Mouse (Mus musculus) stomach, postnatal 0 days (tissue): ENCODE results near the gene Adgrg2. TPM values are rescaled to one million over a fixed set of nuclear protein-coding genes. Genes with fewer than 3 reads are reported as not detected.

Source experiments
- ATAC-seq: fragments of 200-750 bp; cut with Nextera tagmentation; 2 replicates; pipeline ENCODE4 v1.8.0; 2017; ENCODE audit not compliant: low FRiP score, low TSS enrichment
- DNase-seq: peaks from one replicate; pipeline ENCODE4 v3.0.0-alpha.2; 2016; ENCODE audit warnings: low spot score
- H3K27ac ChIP-seq: fragments of 300-500 bp; sonication (generic); replicated peaks from 2 replicates; pipeline ENCODE4 v1.5.1; 2014; ENCODE audit warnings: mild to moderate bottlenecking, control low read depth
- H3K27me3 ChIP-seq: fragments of 300-500 bp; sonication (generic); 2 replicates; pipeline ENCODE4 v1.6.1; 2014; ENCODE audit warnings: low read length; ENCODE audit not compliant: control insufficient read depth, insufficient read depth
- H3K36me3 ChIP-seq: fragments of 300-500 bp; sonication (generic); 2 replicates; pipeline ENCODE4 v1.6.1; 2014; ENCODE audit warnings: low read length, mixed read lengths; ENCODE audit not compliant: control insufficient read depth, insufficient read depth
- H3K4me1 ChIP-seq: fragments of 300-500 bp; sonication (generic); replicated peaks from 2 replicates; pipeline ENCODE4 v1.6.1; 2014; ENCODE audit warnings: antibody characterized with exemption; ENCODE audit not compliant: control insufficient read depth, insufficient read depth
- H3K4me2 ChIP-seq: fragments of 300-500 bp; sonication (generic); replicated peaks from 2 replicates; pipeline ENCODE4 v1.6.1; 2014; ENCODE audit warnings: low read depth, mild to moderate bottlenecking, control low read depth, moderate library complexity
- H3K4me3 ChIP-seq: fragments of 300-500 bp; sonication (generic); 2 replicates; pipeline ENCODE4 v1.5.1; 2014; ENCODE audit warnings: low read depth, low read length, control low read depth
- H3K9ac ChIP-seq: fragments of 300-500 bp; sonication (generic); 2 replicates; pipeline ENCODE4 v1.6.1; 2014; ENCODE audit warnings: mild to moderate bottlenecking, low read length, control low read depth, mixed read lengths
- H3K9me3 ChIP-seq: fragments of 300-500 bp; sonication (generic); 2 replicates; pipeline ENCODE4 v1.6.1; 2016; ENCODE audit warnings: low read length; ENCODE audit not compliant: control insufficient read depth
- CTCF ChIP-seq: IDR thresholded peaks from 2 replicates; pipeline ENCODE4 v1.5.1; 2016; ENCODE audit warnings: antibody characterized with exemption, low read depth, mild to moderate bottlenecking, moderate library complexity
- EP300 ChIP-seq: optimal IDR thresholded peaks from 2 replicates; pipeline ENCODE3; 2016; ENCODE audit warnings: antibody characterized with exemption
- WGBS: fragments of 180-500 bp; shearing (Covaris S2); extraction: QIAGEN DNeasy Blood & Tissue Kit; methylation state at CpG from one replicate; pipeline ENCODE4 v1.1.7; 2014; 5-methylcytosine and 5-hydroxymethylcytosine counted together
- polyA plus RNA-seq: library from polyadenylated mRNA; unstranded; fragments of >200 nt; fragmentation: Nextera tagmentation; extraction: Ambion mirVana; gene quantifications from 2 replicates; pipeline ENCODE4 v1.2.1, GENCODE M21; 2015

The Adgrg2 gene
- polyA plus RNA-seq, 1 experiment from 2014 or later: 6.8 TPM

- Histone ChIP-seq H3K27me3 (no peaks in the 10 kb centered on the region), H3K36me3 (no peaks in the 10 kb centered on the region), H3K9me3 (no peaks in the 10 kb centered on the region), H3K4me2 (no peak overlapping the region), H3K4me1 (no peaks in the 10 kb centered on the region), H3K9ac (no peak overlapping the region), H3K4me3 (no peak overlapping the region), H3K27ac (no peak overlapping the region)
- 47% methylated on average over 1 of the region's 3 CpGs for WGBS
- DNase-seq (no peak), ATAC-seq (0 out of 2 replicates have a peak, but pooled peaks have one; percentile 32)
- TF ChIP-seq CTCF: no peak
- TF ChIP-seq EP300: no peak
Observed at GRCm38 (mm10) chrX:160494333-160494732, 103.8 kb downstream of the Adgrg2 start.

- no peaks in the 10 kb centered on the region for H3K36me3 ChIP-seq
- no peaks in the 10 kb centered on the region for H3K9me3 ChIP-seq
- 49% methylated on average over 6 of the region's 6 CpGs for WGBS
- H3K27me3 ChIP-seq: no peaks in the 10 kb centered on the region
- no peaks in the 10 kb centered on the region for H3K4me1 ChIP-seq
- H3K4me3 ChIP-seq: no peak overlapping the region
- DNase-seq (no peak), ATAC-seq (no peak)
- TF ChIP-seq EP300 (no peak), CTCF (no peak)
- H3K27ac ChIP-seq: no peak overlapping the region
- no peak overlapping the region for H3K4me2 ChIP-seq
- no peak overlapping the region for H3K9ac ChIP-seq
Observed at GRCm38 (mm10) chrX:160494921-160495320, 104.4 kb downstream of the Adgrg2 start.

DNA sequence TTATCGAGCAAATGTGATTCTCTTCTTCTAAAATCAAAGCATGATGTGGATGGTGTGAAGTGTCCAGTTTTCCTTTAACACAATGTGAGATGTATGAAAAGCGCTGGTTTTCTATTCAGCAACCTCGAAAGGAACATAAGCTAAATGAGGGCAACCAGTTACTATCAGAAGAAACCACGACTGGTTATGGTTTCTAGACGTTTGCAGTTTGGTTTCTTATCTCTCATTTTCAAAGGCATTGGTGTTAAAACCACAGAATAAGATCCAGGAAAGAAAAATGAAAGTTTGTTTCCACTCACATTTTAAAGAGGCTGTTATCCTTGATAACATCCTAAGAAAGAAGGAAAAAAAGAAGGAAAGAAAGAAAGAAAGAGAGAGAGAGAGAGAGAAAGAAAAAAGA lies 106.0 kb downstream of the Adgrg2 start:
- Histone ChIP-seq H3K4me3 (no peak overlapping the region), H3K27me3 (no peaks in the 10 kb centered on the region), H3K9me3 (no peaks in the 10 kb centered on the region), H3K4me2 (no peak overlapping the region), H3K36me3 (no peaks in the 10 kb centered on the region), H3K4me1 (no peaks in the 10 kb centered on the region), H3K27ac (no peak overlapping the region), H3K9ac (no peak overlapping the region)
- no peak for ATAC-seq
- TF ChIP-seq EP300 (no peak), CTCF (no peak)
- 69% methylated on average over 5 of the region's 5 CpGs for WGBS
- no peak for DNase-seq

- Histone ChIP-seq H3K27ac (no peak overlapping the region), H3K4me3 (no peak overlapping the region), H3K9me3 (no peaks in the 10 kb centered on the region), H3K9ac (no peak overlapping the region), H3K4me2 (no peak overlapping the region), H3K36me3 (no peaks in the 10 kb centered on the region), H3K27me3 (no peaks in the 10 kb centered on the region), H3K4me1 (no peaks in the 10 kb centered on the region)
- 74% methylated on average over 3 of the region's 3 CpGs for WGBS
- no peak for TF ChIP-seq EP300
- TF ChIP-seq CTCF: no peak
- ATAC-seq (no peak), DNase-seq (no peak)
Observed at GRCm38 (mm10) chrX:160501095-160501494, 110.6 kb downstream of the Adgrg2 start.

GRCm38 (mm10) chrX:160501687-160502047 lies 111.2 kb downstream of the Adgrg2 start:
- H3K9me3 ChIP-seq: no peaks in the 10 kb centered on the region
- TF ChIP-seq CTCF: no peak
- TF ChIP-seq EP300: no peak
- H3K36me3 ChIP-seq: no peaks in the 10 kb centered on the region
- peak overlapping the region; percentile 83 for H3K27ac ChIP-seq
- no peaks in the 10 kb centered on the region for H3K4me1 ChIP-seq
- H3K27me3 ChIP-seq: no peaks in the 10 kb centered on the region
- peak; percentile 86 for ATAC-seq
- peak overlapping the region; percentile 36 for H3K4me2 ChIP-seq
- H3K4me3 ChIP-seq: peak overlapping the region; percentile 55
- DNase-seq: no peak
- H3K9ac ChIP-seq: peak overlapping the region; percentile 41; the same call in 1 of the 2 replicates
- WGBS: 35% methylated on average over 12 of the region's 12 CpGs

GRCm38 (mm10) chrX:160502048-160503041 lies 111.9 kb downstream of the Adgrg2 start, which contains the start of gene Phka2:
Gene Phka2 (plus strand): TSS chrX:160502166.
- no peaks in the 10 kb centered on the region for H3K27me3 ChIP-seq
- no peaks in the 10 kb centered on the region for H3K4me1 ChIP-seq
- ATAC-seq (peak; percentile 99), DNase-seq (peak; percentile 89)
- TF ChIP-seq EP300 (no peak), CTCF (peak; percentile 44)
- H3K36me3 ChIP-seq: no peaks in the 10 kb centered on the region
- peak within 1 kb of the TSS; percentile 62 for H3K4me2 ChIP-seq
- no peaks in the 10 kb centered on the region for H3K9me3 ChIP-seq
- WGBS: 13% methylated on average over 58 of the region's 61 CpGs
- peak within 1 kb of the TSS; percentile 61 for H3K9ac ChIP-seq
- H3K4me3 ChIP-seq: peak within 1 kb of the TSS; percentile 55
- H3K27ac ChIP-seq: peak within 1 kb of the TSS; percentile 83
